Mouse (Mus musculus) gastrocnemius, postnatal 36 days (tissue): ENCODE measurements around the gene Sh3rf3. TPM values are rescaled to one million over a fixed set of nuclear protein-coding genes. Genes with fewer than 3 reads are reported as not detected.

Experiments used
- DNase-seq, 2 experiments: peaks; one replicate each; pipeline ENCODE4 v3.0.0; 2022
- intact Hi-C: fragments of 180-260 bp; cut with DNase I; formaldehyde crosslinking; loops from one replicate; pipeline ENCODE4 v1.15.1; 2025
- total RNA-seq, 2 experiments: library from RNA; stranded (reverse); gene quantifications; 2 replicates each; pipeline ENCODE4 v1.2.3; 2021

Gene Sh3rf3
- total RNA-seq, 2 experiments from 2014 or later: 0.42 to 0.87 TPM

GRCm38 (mm10) chr10:58848127-58848526, 35.0 kb downstream of the Sh3rf3 start:
- no peak for DNase-seq
- intact Hi-C loops: no loop called here

GRCm38 (mm10) chr10:58848536-58848935, 35.4 kb downstream of the Sh3rf3 start:
- DNase-seq: no peak
- intact Hi-C loops: no loop called here

GRCm38 (mm10) chr10:58854548-58855198, 41.5 kb downstream of the Sh3rf3 start:
- intact Hi-C loops: no loop called here
- no peak for DNase-seq

- intact Hi-C loops: no loop called here
- no peak for DNase-seq
Observed at GRCm38 (mm10) chr10:58855199-58855751, 42.1 kb downstream of the Sh3rf3 start.

GRCm38 (mm10) chr10:58855814-58856213, 42.7 kb downstream of the Sh3rf3 start:
- no peak for DNase-seq
- intact Hi-C loops: no loop called here

GRCm38 (mm10) chr10:58856742-58857141, 43.6 kb downstream of the Sh3rf3 start:
- intact Hi-C loops: no loop called here

GRCm38 (mm10) chr10:58864735-58865134, 51.6 kb downstream of the Sh3rf3 start:
- DNase-seq: no peak
- intact Hi-C loops: no loop called here

More at GRCm38 (mm10) chr10:58856742-58857141, 43.6 kb downstream of the Sh3rf3 start:
- no peak for DNase-seq

- no peak for DNase-seq
- intact Hi-C loops: no loop called here
Observed at GRCm38 (mm10) chr10:58867536-58867935, 54.4 kb downstream of the Sh3rf3 start.

- DNase-seq: no peak
- intact Hi-C loops: no loop called here
Observed at GRCm38 (mm10) chr10:58869836-58870235, 56.7 kb downstream of the Sh3rf3 start.

GRCm38 (mm10) chr10:58871149-58871820, 58.1 kb downstream of the Sh3rf3 start:
- intact Hi-C loops: no loop called here
- DNase-seq: no peak

- DNase-seq: no peak
- intact Hi-C loops: no loop called here
Observed at GRCm38 (mm10) chr10:58871821-58872577, 58.8 kb downstream of the Sh3rf3 start.

- DNase-seq: no peak
- intact Hi-C loops: no loop called here
Observed at GRCm38 (mm10) chr10:58877835-58878234, 64.7 kb downstream of the Sh3rf3 start.

GRCm38 (mm10) chr10:58878636-58879035, 65.5 kb downstream of the Sh3rf3 start:
- intact Hi-C loops: no loop called here
- DNase-seq: no peak

- no peak for DNase-seq
- intact Hi-C loops: no loop called here
Observed at GRCm38 (mm10) chr10:58882741-58883140, 69.6 kb downstream of the Sh3rf3 start.

GRCm38 (mm10) chr10:58885351-58885750, 72.2 kb downstream of the Sh3rf3 start:
- intact Hi-C loops: no loop called here
- no peak for DNase-seq

- intact Hi-C loops: no loop called here
- no peak for DNase-seq
Observed at GRCm38 (mm10) chr10:58885816-58886215, 72.7 kb downstream of the Sh3rf3 start.

- no peak for DNase-seq
- intact Hi-C loops: no loop called here
Observed at GRCm38 (mm10) chr10:58890671-58891439, 77.7 kb downstream of the Sh3rf3 start.

- intact Hi-C loops: no loop called here
- DNase-seq: no peak
Observed at GRCm38 (mm10) chr10:58895431-58895830, 82.3 kb downstream of the Sh3rf3 start.

GRCm38 (mm10) chr10:58897009-58897543, 83.9 kb downstream of the Sh3rf3 start:
- intact Hi-C loops: no loop called here
- no peak for DNase-seq

- intact Hi-C loops: no loop called here
- no peak for DNase-seq
Observed at GRCm38 (mm10) chr10:58905253-58905652, 92.1 kb downstream of the Sh3rf3 start.
